Mouse (Mus musculus) small intestine, adult 2 months (tissue): ENCODE results near the gene Fasn. TPM values are rescaled to one million over a fixed set of nuclear protein-coding genes. Genes with fewer than 3 reads are reported as not detected.
"Not testable (repeated sequence)": the region's sequence is repeated elsewhere in the genome, so short reads cannot be mapped to it uniquely, and the experiment has no call there.

Experiments used
- H3K27ac ChIP-seq: fragments of 200-500 bp; 2 replicates; pipeline ENCODE4 v1.5.1; 2012; ENCODE audit warnings: low read depth, low read length, control low read depth, inconsistent platforms; ENCODE audit not compliant: insufficient read depth
- H3K27me3 ChIP-seq: fragments of 200-500 bp; 2 replicates; pipeline ENCODE4 v1.6.1; 2012; ENCODE audit warnings: mild to moderate bottlenecking, moderate library complexity, low read length, inconsistent platforms; ENCODE audit not compliant: control insufficient read depth, insufficient read depth
- H3K36me3 ChIP-seq: fragments of 200-500 bp; 2 replicates; pipeline ENCODE4 v1.6.1; 2012; ENCODE audit warnings: mild to moderate bottlenecking, low read length, control low read depth, inconsistent platforms; ENCODE audit not compliant: control insufficient read depth, insufficient read depth
- H3K4me1 ChIP-seq: fragments of 200-500 bp; 2 replicates; pipeline ENCODE4 v1.6.1; 2012; ENCODE audit warnings: low read length, inconsistent platforms, mixed read lengths; ENCODE audit not compliant: control insufficient read depth, insufficient read depth, insufficient read length
- H3K4me3 ChIP-seq: fragments of 200-500 bp; 2 replicates; pipeline ENCODE4 v1.5.1; 2012; ENCODE audit warnings: low read depth, mild to moderate bottlenecking, control low read depth, inconsistent platforms, low read length, moderate library complexity
- CTCF ChIP-seq: fragments of 200-500 bp; IDR thresholded peaks from 2 replicates; pipeline ENCODE4 v1.5.1; 2012; ENCODE audit warnings: low read depth, mild to moderate bottlenecking, control low read depth, inconsistent platforms, low read length, moderate library complexity, mixed read lengths; ENCODE audit not compliant: insufficient replicate concordance, insufficient read length; ENCODE audit errors: extremely low read depth
- POLR2A ChIP-seq: fragments of 200-500 bp; IDR thresholded peaks from 2 replicates; pipeline ENCODE4 v1.6.1; 2012; ENCODE audit warnings: low read depth, mild to moderate bottlenecking, control low read depth, inconsistent platforms, low read length, moderate library complexity
- WGBS: fragments of 180-500 bp; shearing (Covaris S2); methylation state at CpG from one replicate; pipeline ENCODE4 v1.1.7; 2018; 5-methylcytosine and 5-hydroxymethylcytosine counted together
- polyA plus RNA-seq: library from polyadenylated mRNA; depleted of rRNA; stranded (reverse); fragments of >200 nt; gene quantifications from 2 replicates; pipeline ENCODE4 v1.2.3, GENCODE M21; 2012; rRNA removed

Gene Fasn
- polyA plus RNA-seq = 151 and 154 TPM in 2 replicates

GRCm38 (mm10) chr11:120823956-120824786, at the start of gene Fasn:
Fasn (minus strand) TSS chr11:120824547.
- Histone ChIP-seq H3K36me3 (peaks cover 14% of the 10 kb centered on the region), H3K27ac (peak within 1 kb of the TSS; percentile 68), H3K4me3 (peak within 1 kb of the TSS; percentile 84), H3K4me1 (peaks cover 14% of the 10 kb centered on the region), H3K27me3 (no peaks in the 10 kb centered on the region)
- WGBS = under 1% methylated on average over 105 of the region's 109 CpGs
- 0 out of 2 replicates have a peak, but pooled peaks have one; percentile 3 for TF ChIP-seq CTCF
- peak; percentile 99 for TF ChIP-seq POLR2A

- no peak for TF ChIP-seq POLR2A
- TF ChIP-seq CTCF = no peak
- no peaks in the 10 kb centered on the region for H3K27me3 ChIP-seq
- H3K4me3 ChIP-seq = no peak overlapping the region
- 51% methylated on average over 6 of the region's 6 CpGs for WGBS
- no peak overlapping the region for H3K27ac ChIP-seq
- H3K36me3 ChIP-seq = no peaks in the 10 kb centered on the region
- peaks cover 5% of the 10 kb centered on the region for H3K4me1 ChIP-seq
Measured at GRCm38 (mm10) chr11:120873206-120873605, 48.9 kb upstream of the Fasn start.

GRCm38 (mm10) chr11:120871521-120871920, 47.2 kb upstream of the Fasn start:
- WGBS = 97% methylated on average over 9 of the region's 9 CpGs
- Histone ChIP-seq H3K36me3 (no peaks in the 10 kb centered on the region), H3K27me3 (no peaks in the 10 kb centered on the region), H3K27ac (no peak overlapping the region), H3K4me3 (no peak overlapping the region), H3K4me1 (peaks cover 5% of the 10 kb centered on the region)
- TF ChIP-seq CTCF = no peak
- no peak for TF ChIP-seq POLR2A

- TF ChIP-seq POLR2A = no peak
- TF ChIP-seq CTCF = no peak
- H3K36me3 ChIP-seq = no peaks in the 10 kb centered on the region; the same call in 1 of the 2 replicates
- no peak overlapping the region for H3K27ac ChIP-seq
- no peaks in the 10 kb centered on the region for H3K27me3 ChIP-seq
- peaks cover 5% of the 10 kb centered on the region; the same call in 1 of the 2 replicates for H3K4me1 ChIP-seq
- H3K4me3 ChIP-seq = no peak overlapping the region
- WGBS = 82% methylated on average over 1 of the region's 1 CpGs
Measured at GRCm38 (mm10) chr11:120865816-120866215, 41.5 kb upstream of the Fasn start.

GRCm38 (mm10) chr11:120862819-120863218, 38.5 kb upstream of the Fasn start:
- 88% methylated on average over 10 of the region's 10 CpGs for WGBS
- Histone ChIP-seq H3K27ac (no peak overlapping the region), H3K4me3 (no peak overlapping the region), H3K4me1 (peaks cover 5% of the 10 kb centered on the region; the same call in 1 of the 2 replicates), H3K27me3 (no peaks in the 10 kb centered on the region), H3K36me3 (peaks cover 1% of the 10 kb centered on the region; the same call in 1 of the 2 replicates)
- no peak for TF ChIP-seq POLR2A

- 45% methylated on average over 3 of the region's 3 CpGs for WGBS
- not testable (repeated sequence) for H3K36me3 ChIP-seq, H3K27me3 ChIP-seq, H3K27ac ChIP-seq, H3K4me3 ChIP-seq
- peaks cover 31% of the 10 kb centered on the region for H3K4me1 ChIP-seq
Measured at GRCm38 (mm10) chr11:120855938-120856337, 31.6 kb upstream of the Fasn start.

- 56% methylated on average over 4 of the region's 4 CpGs for WGBS
- Histone ChIP-seq H3K4me3 (no peak overlapping the region), H3K27ac (no peak overlapping the region)
Measured at GRCm38 (mm10) chr11:120853788-120854187, 29.4 kb upstream of the Fasn start.

More at GRCm38 (mm10) chr11:120853788-120854187, 29.4 kb upstream of the Fasn start:
- Histone ChIP-seq H3K4me1 (peaks cover 39% of the 10 kb centered on the region), H3K27me3 (no peaks in the 10 kb centered on the region), H3K36me3 (no peaks in the 10 kb centered on the region)
- TF ChIP-seq POLR2A = no peak
- TF ChIP-seq CTCF = no peak
